Mouse (Mus musculus) gastrocnemius, postnatal 10 days (tissue): ENCODE results near the gene Arel1. TPM values are rescaled to one million over a fixed set of nuclear protein-coding genes. Genes with fewer than 3 reads are reported as not detected.
A peak's percentile ranks its signal among the peaks of the same experiment; 100 is the strongest.

ENCODE experiments used
- DNase-seq: peaks from one replicate; pipeline ENCODE4 v3.0.0; 2021; ENCODE audit warnings: mixed read lengths
- total RNA-seq, 2 experiments: library from RNA; stranded (reverse); gene quantifications; 2 replicates each; pipeline ENCODE4 v1.2.3; 2021

Gene Arel1
- total RNA-seq, 2 experiments from 2014 or later: 20.8 to 23.4 TPM

DNA sequence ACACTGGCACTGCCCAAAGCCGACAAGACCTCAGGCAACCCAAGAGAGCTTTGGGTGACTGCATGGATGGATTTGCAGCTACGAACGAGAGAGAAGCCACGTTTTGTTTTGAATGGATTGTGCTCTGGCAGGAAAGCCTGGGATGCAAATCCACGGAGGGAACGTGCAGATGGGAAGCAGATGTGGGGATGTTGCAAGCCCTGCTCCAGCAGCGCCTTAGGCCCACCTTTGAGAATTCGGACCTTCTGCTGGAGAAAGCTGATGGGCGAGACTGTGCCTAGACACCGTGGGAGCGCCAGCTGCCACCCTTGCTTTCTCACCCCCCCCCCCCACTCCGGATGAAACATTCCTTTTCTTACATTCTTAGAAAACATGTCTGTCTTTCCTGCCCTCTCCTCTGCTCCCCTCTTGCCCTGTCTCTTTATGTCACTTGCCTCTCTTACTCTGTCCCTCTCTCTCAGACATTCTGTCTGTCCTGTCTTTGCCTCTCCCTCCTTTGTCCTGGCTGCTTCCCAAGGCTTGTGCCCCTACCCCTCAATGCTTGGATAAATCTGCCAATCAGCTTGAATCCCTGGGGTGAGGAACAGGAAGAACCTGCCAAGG, 63.6 kb downstream of the Arel1 start:
- DNase-seq: no peak

DNA sequence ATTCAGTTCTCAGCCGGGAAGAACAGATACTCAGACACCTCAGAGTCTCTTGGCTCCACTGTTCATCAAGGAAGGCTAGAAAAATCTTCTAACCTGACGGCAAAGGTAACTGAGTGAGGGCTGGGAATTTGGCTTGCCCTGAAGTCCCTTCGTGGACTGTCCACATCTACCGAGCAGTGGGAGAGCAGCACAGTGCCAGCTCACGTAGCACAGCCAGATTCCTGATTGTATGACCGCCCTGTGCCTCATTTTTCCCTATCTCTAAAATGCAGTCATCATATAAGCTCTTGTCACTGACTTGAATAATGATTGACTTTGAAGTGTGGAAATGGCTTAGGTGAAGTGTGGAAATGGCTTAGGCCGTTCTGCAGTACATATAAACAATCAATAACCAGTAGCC, 66.3 kb downstream of the Arel1 start:
- no peak for DNase-seq

DNA sequence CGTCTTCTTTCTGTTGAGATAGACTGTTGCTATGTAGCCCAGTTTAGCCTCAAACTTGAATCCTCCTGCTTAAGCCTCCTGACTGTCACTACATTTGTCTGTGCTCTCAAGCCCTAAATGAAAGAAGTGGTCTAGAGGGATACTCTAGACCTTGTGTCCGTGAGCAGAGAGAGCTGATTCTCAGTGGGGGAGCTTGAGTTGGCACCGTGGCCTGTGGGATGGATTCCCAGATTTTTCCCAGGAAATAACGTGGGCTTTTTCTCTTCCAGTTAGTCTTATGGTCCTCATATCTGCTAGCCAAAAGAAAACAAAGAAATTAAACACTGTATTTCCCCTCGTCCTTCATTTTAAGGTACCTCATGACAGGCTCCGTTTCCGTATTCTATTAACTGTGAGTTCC, 70.4 kb downstream of the Arel1 start:
- no peak for DNase-seq

DNA sequence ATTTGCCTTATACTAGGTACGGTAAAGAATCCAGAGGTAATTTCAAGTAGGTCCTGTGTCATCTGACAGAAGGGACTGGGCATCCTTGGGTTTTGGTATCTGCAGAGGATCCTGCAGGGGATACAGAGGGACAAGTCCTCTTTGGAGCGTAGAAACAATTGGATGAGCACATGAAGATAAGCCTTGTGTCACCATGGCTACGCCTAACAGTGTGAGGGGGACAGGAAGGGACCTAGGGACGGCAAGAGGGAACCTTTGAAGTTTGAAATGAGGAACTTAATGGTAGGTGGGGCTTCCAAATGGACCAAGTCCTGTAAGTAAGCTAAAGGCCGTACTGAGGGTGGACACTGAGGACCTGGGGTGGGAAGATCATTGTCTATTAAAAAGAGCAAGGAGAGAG, 73.4 kb downstream of the Arel1 start:
- DNase-seq: no peak

DNA sequence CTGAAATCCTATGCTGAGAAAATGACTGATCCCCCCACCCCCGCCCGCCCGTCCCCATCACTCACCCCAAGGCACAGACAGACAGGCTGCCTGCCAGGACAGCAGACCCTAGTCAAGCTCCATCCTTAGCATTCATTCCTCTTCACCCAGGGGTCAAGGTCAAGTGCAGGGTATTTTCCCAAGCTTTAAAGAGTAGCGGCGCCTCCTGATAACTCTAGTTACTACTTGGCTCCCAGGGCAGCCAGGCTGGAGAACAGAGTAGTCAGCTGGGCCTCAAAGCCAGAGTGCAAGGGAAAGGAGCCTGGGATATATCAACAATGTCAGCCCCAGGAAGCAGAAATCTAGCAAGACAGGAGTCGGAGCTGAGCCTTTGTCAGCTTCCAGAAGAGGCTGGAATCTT, 74.5 kb downstream of the Arel1 start:
- no peak for DNase-seq

DNA sequence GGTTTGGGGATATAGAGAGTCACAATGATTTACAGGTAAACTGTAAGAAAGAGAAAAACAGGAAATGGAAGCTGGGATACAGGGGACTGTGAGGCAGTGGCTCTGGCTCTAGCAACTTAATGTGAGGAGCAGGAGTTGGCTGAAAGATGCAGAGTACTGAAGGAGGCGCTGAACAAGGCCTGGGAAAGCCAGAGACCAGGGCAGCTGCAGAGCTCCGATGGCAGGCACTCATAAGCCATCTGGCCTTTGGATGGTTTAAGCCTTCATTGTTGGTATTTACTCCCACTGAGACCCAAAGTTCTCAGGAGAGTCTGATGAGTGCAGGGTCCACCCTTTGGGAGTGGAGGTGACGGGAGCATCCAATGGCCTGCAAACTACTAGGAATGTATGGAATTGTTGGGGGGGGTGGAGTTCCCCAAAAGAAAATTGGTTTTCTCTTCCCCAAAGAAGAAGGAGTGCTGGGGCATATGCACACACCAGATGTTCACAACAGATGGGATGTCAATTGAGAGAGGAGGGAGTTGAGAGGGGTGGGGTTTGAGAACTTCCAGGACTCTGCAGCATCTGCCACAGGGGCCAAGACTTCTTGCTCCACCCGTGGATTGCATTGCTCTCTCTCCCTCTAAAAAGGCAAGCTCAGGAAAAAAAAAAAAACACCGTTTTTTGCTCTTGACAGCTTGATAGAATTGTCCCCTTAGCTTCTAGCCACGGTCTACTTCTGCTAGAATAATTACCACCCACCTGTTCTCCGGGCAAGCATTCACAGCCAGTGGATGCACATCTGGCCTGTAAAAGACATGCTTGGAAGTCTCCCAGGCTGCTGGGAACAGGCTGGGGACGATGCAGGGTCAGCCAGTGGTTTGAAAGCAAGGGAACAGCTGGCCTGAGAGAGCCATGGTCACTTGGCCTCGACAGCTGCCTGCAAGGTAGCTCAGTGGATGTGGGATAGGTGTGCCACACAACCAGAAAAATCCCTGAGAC, 76.8 kb downstream of the Arel1 start:
- DNase-seq: peak; percentile 28

DNA sequence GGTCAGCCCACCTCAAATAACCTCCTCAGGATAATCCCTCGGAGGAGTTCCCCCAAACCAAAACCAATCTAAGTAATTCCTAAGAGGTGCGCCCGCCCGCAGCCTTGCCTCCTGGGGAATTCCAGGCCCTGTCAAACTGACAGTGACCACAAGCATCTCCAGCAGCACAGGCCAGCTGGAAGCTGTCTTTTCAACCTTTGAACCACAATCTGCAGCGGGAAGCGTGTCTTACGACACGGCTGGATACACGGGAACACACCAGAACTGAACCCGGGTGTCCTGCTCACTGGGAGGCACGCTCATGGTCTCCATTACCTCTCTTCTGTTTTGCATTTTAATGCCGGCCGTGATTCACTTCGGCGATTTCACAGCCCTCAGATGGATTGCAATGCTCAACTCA, 80.4 kb downstream of the Arel1 start:
- DNase-seq: no peak

DNA sequence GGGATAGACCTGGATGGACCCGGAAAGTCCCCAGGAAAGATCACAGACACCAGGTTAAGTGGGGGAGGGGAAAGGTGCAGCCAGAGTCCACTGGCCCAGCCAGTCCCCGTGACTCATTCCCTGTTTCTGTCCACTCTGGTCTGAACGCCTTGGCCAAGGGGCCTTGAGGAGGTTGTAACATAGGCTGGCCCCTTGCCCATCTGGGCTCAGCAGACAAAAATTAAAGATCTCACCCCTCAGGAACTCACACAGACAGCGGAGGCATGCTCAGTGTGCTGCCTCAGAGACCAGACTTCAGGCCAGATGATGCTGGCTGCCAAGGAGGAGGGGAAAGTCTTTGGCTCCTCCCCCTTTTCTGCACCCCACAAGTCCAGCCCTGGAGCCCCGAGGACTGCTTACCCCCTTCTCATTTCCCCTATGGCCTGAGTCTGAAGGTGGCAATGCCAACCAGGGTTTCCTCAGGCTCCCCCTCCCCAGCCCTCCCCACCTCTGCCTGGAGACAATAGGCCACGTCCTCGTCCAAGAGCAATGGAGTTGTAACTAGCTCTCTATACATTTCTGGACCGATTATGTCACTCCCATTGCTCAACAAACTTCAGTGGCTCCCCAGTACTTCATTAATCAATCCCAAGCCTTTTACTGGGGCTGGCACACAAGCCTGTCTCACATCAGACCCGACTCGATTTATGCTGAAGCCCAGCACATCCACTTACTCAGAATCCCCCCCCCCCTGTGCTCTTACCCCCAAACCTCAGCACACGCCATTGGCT, 85.4 kb downstream of the Arel1 start:
- DNase-seq: peak; percentile 50

DNA sequence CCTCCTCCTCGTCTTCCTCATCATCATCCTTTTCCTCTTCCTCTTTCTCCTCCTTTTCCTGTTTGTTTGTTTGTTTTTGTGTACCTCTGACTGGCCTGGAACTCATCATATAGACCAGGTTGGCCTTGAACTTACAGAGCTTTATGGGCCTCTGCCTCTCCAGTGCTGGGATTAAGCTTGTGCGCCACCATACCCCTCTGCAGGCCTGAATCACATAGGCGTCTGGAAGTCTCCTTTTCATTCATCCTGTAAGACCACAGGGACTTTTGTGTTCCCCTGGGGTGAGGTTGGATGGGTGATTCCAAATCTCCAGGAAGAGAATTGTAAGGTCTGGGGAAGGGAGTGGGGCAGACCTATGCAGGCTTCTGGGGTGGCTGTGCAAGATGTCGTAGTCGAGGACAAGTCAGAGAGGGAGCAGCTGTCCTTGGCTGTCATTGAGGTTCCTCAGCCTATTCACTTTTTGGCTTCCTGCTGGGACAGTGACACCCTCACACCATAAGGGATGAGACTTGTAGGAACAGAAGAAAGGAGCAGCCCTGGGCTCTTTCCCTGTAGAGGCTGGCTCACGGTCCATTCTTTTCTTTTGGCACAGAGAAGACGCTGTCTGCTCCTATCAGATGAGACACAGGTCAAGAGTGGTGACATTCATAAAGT, 86.2 kb downstream of the Arel1 start:
- DNase-seq: no peak

DNA sequence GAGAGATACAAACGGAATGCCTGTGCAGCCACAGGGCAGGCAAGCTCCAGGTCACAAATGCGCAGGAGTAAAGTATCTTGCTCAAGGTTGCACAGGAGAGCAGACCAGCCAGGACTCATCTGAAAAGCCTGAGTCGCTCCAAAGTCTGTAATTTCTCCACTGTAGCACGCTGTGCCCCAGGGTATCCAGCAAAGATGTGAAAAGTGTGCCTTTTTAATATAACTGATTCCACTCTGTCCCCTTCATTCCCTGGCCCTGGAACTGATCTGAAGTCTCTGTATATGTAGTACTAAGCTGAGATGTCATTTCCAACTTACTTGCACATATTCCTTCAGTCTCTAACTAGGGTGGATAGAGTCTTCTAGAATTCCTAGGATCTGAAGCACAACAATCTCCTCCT, 87.9 kb downstream of the Arel1 start:
- DNase-seq: no peak

DNA sequence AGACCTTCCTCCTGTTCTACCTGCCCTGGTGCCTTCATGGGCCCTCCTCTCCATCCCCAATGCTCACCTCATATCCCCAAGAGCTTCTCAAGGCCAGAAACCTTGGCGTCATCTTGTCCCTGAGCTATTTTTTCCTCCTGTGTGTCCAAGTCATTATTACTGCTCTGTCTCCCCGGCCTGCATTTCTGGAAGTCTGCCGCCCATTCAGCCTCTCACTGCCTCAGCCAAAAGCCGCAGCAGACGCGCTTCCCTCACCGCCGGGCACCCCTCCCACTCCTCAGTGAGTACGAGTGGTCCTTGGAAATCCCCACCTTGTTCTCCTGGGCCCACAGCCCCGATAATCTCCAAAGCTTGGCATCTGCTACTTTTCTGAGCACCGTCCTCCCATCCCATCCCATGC, 90.6 kb downstream of the Arel1 start:
- peak; percentile 38 for DNase-seq

DNA sequence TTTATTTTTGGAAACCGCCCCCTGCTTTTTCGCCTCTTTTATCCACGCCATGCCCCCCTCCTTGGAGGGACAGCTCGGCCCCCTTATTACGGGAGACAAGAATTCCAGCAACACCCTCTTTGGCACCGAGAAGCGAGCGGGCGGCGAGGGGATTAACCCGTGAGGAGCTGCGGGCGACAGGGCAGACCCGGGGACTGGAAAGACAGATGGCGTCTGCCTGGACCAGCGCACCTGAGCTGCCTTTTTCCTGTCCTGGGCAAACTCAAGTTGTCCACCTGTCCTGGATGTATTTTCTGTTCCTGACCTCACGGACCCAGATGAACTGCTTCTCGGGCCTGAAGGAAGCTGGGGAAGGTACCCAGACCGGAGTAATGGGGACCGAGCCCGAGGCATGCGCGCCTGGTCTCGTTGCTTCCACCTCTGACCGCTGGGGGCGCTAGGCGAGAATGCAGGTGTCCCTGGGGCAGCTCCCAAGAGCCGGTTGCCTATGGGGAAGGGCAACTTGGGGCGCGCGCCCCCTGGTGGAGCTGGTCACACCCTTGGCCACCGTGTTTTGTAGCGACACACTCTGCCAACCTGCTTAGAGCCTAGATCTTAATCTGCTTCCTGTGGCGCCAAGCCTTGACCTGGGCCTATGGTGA, 94.1 kb downstream of the Arel1 start, which contains the start of gene Ltbp2:
Ltbp2 (minus strand) TSS at position 52 of the 641 bp plus-strand sequence.
- DNase-seq: peak; percentile 89

DNA sequence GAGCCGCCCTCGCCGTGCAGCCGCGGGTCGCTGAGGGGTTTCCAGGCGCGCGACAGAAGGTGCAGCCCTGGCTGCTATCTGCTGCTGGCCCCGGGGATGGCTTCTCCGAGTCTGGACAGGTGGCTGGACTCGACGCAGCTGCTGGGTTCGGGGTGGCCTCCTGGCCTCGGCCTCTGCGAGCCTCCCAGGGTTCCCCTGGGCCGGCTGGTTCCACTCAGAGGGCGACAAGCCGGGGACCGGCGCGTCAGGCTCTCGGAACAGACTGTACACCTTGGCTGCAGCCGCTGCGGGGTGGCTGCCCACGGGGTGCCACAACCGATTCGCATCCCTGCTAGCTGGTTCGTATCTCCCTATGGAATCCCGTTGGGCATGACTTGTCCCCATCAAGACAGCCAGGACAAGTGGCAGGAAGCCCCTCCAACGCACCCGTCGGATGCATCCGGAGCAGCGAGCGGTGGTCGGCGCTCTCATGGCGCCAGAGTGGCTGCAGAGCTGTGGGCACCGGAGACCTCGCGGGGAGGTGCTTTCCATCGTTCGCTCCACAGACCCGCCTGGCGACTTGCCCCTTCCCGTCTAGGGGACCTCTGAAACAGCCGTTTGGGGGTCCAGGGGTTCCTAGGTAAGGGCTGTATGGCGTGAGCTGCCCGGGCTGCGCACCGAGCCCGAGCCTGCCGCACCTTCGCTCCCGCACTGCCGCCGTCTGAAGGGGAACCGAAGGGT, 94.8 kb downstream of the Arel1 start:
- DNase-seq: peak; percentile 25

DNA sequence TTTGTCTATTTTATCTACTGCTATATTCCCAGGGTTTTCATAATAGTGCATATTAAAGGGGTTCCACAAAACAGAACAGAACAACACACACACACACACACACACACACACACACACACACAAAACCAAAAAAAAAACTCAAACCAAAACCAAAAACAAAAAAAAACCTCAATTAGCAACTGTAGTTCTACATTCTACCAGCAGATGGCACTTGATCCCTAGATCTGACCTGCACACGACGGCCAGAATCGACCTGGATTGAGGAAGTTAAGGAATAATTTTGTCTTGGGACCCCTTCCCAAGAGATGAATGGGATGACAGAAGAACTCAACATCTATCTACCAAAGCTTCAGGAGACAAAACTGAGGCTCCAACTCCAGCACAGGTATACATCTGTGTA, 97.3 kb downstream of the Arel1 start:
- DNase-seq: no peak

DNA sequence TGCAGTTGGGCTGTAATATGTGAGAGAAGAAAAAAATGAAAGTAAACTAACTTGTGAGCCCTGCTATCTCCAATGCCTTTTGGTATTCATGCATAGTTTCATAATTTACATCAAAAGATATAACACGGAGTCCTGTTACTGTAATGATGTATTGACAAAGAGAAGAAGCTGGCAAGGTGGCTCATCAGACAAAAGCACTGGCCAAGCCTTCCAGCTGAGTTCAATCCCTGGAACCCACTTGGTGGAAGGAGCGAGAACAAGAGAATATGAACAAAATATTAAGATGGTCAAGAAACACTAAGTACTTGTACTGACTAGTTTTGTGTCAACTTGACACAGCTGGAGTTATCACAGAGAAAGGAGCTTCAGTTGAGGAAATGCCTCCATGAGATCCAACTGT, 98.4 kb downstream of the Arel1 start:
- DNase-seq: no peak

Other genes starting within 250 kb of the Arel1 start
- gene Npc2, start 197.7 kb downstream of the Arel1 start, total RNA-seq: 10 to 100 TPM; 23.5 to 32.7 TPM
- gene Isca2, start 197.6 kb downstream of the Arel1 start, total RNA-seq: 10 to 100 TPM; 48.4 to 50.9 TPM
- 1 to 10 TPM; 1.9 to 2.5 TPM for gene Ltbp2, start 94.4 kb downstream of the Arel1 start, total RNA-seq
- gene Fcf1, start within 50 bp of the Arel1 start, total RNA-seq: 10 to 100 TPM; 37.5 to 37.6 TPM
- 10 to 100 TPM; 20.4 to 27.7 TPM for gene Ylpm1, start 25.4 kb upstream of the Arel1 start, total RNA-seq
- gene Prox2, start 139.9 kb upstream of the Arel1 start, total RNA-seq: 1 to 10 TPM; 2.6 to 2.9 TPM
- 100 to 1,000 TPM; 284 to 308 TPM for gene Dlst, start 139.9 kb upstream of the Arel1 start, total RNA-seq
- under 1 TPM; 0.33 to 0.68 TPM for gene Rps6kl1, start 180.4 kb upstream of the Arel1 start, total RNA-seq
- 1 to 10 TPM; 2.4 to 4.0 TPM for gene Pgf, start 206.9 kb upstream of the Arel1 start, total RNA-seq
- gene Eif2b2, start 248.6 kb upstream of the Arel1 start, total RNA-seq: 10 to 100 TPM; 76.1 to 95.2 TPM